Comparison of ENCODE assay signal across 8 mouse cellular contexts in genomic region chr1:33756258-33757032, GRCm38 (mm10). TPM values are rescaled to one million over a fixed set of nuclear protein-coding genes. Genes with fewer than 3 reads are reported as not detected.
A peak's percentile ranks its signal among the peaks of the same experiment; 100 is the strongest.
DNase-seq lines count a peak whose midpoint lies in the region; ATAC-seq and TF ChIP-seq lines count a peak whose summit lies in the region.

No protein-coding gene starts in this region.

- no peaks in the 10 kb centered on the region for H3K36me3 ChIP-seq in lung, postnatal 0 days (ENCODE audit: insufficient read depth, low read length)
- 0 out of 2 replicates have a peak, but pooled peaks cover 8% of the 10 kb centered on the region for H3K36me3 ChIP-seq in hindbrain, embryonic 15.5 days
- peaks cover 8% of the 10 kb centered on the region for H3K36me3 ChIP-seq in midbrain, embryonic 14.5 days (ENCODE audit: control insufficient read depth, insufficient read depth, low read length)

- TF ChIP-seq CTCF in lung, postnatal 0 days (IDR thresholded peaks at IDR 0.05), result no peak
- no peak for TF ChIP-seq CTCF in cortical plate, adult 2 months (IDR thresholded peaks at IDR 0.05; ENCODE audit: extremely low read depth, insufficient read depth, low read length)

- peak; percentile 56 for DNase-seq in lung, postnatal 0 days (ENCODE audit: low spot score)
- DNase-seq in lung, postnatal 4 days, result no peak
- DNase-seq in midbrain, embryonic 14.5 days, result no peak
- DNase-seq in urinary bladder, postnatal 25 days (ENCODE audit: low spot score), result no peak
- DNase-seq in frontal cortex, postnatal 36 days (ENCODE audit: low spot score in 2 of 2), result no peak
- DNase-seq in layer of hippocampus, postnatal 25 days (ENCODE audit: extremely low spot score in 1 of 2, low spot score in 1 of 2), result no peak

- 21% methylated on average over 18 of the region's 18 CpGs for WGBS in lung, postnatal 0 days
- 34% methylated on average over 18 of the region's 18 CpGs for WGBS in hindbrain, embryonic 15.5 days
- WGBS in midbrain, embryonic 14.5 days, result 40% methylated on average over 18 of the region's 18 CpGs

- no peaks in the 10 kb centered on the region for H3K27me3 ChIP-seq in lung, postnatal 0 days (replicated peaks; ENCODE audit: insufficient read depth, low read length)
- no peaks in the 10 kb centered on the region for H3K27me3 ChIP-seq in hindbrain, embryonic 15.5 days
- no peaks in the 10 kb centered on the region for H3K27me3 ChIP-seq in midbrain, embryonic 14.5 days (ENCODE audit: control insufficient read depth, insufficient read depth, low read length)

- H3K9me3 ChIP-seq in lung, postnatal 0 days (ENCODE audit: low read length), result no peaks in the 10 kb centered on the region
- H3K9me3 ChIP-seq in hindbrain, embryonic 15.5 days, result no peaks in the 10 kb centered on the region
- H3K9me3 ChIP-seq in midbrain, embryonic 14.5 days (ENCODE audit: control insufficient read depth, low read length), result no peaks in the 10 kb centered on the region

- peak overlapping the region; percentile 71; the same call in 1 of the 2 replicates for H3K4me3 ChIP-seq in lung, postnatal 0 days (ENCODE audit: low read depth, low read length)
- peak overlapping the region; percentile 56 for H3K4me3 ChIP-seq in cortical plate, adult 2 months (ENCODE audit: insufficient read depth, low read length)
- H3K4me3 ChIP-seq in hindbrain, embryonic 15.5 days, result peak overlapping the region; percentile 83
- peak overlapping the region; percentile 69 for H3K4me3 ChIP-seq in midbrain, embryonic 14.5 days (replicated peaks; ENCODE audit: low read depth, low read length)

- no peak overlapping the region for H3K9ac ChIP-seq in lung, postnatal 0 days (replicated peaks; ENCODE audit: low read depth)
- H3K9ac ChIP-seq in hindbrain, embryonic 15.5 days, result peak overlapping the region; percentile 6; the same call in 1 of the 2 replicates
- H3K9ac ChIP-seq in midbrain, embryonic 14.5 days (replicated peaks; ENCODE audit: low read length), result no peak overlapping the region; the same call in 1 of the 2 replicates

- peaks cover 8% of the 10 kb centered on the region; the same call in 1 of the 2 replicates for H3K4me1 ChIP-seq in lung, postnatal 0 days (ENCODE audit: insufficient read depth, low read depth, low read length)
- peaks cover 2% of the 10 kb centered on the region; the same call in 1 of the 2 replicates for H3K4me1 ChIP-seq in cortical plate, adult 2 months (ENCODE audit: control insufficient read depth, insufficient read depth, low read length)
- H3K4me1 ChIP-seq in hindbrain, embryonic 15.5 days (replicated peaks), result peaks cover 20% of the 10 kb centered on the region
- H3K4me1 ChIP-seq in midbrain, embryonic 14.5 days (ENCODE audit: control insufficient read depth, insufficient read depth, low read length), result 0 out of 2 replicates have a peak, but pooled peaks cover 5% of the 10 kb centered on the region

- no peak for ATAC-seq in lung, postnatal 0 days
- no peak for ATAC-seq in hindbrain, embryonic 15.5 days (ENCODE audit: low FRiP score, low read depth)
- no peak for ATAC-seq in midbrain, embryonic 14.5 days (ENCODE audit: low FRiP score, low TSS enrichment)

- no peak for TF ChIP-seq EP300 in lung, postnatal 0 days (IDR thresholded peaks at IDR 0.05)

- peak overlapping the region; percentile 98 for H3K4me2 ChIP-seq in lung, postnatal 0 days (replicated peaks; ENCODE audit: low read depth, low read length)
- H3K4me2 ChIP-seq in hindbrain, embryonic 15.5 days, result peak overlapping the region; percentile 94
- H3K4me2 ChIP-seq in midbrain, embryonic 14.5 days (ENCODE audit: low read length), result peak overlapping the region; percentile 93

- TF ChIP-seq POLR2A in cortical plate, adult 2 months (IDR thresholded peaks at IDR 0.05; ENCODE audit: extremely low read depth, insufficient read depth, low read length), result no peak

- no peak overlapping the region for H3K27ac ChIP-seq in lung, postnatal 0 days (ENCODE audit: low read length)
- H3K27ac ChIP-seq in cortical plate, adult 2 months (ENCODE audit: insufficient read depth, low read length), result no peak overlapping the region
- H3K27ac ChIP-seq in hindbrain, embryonic 15.5 days (replicated peaks), result no peak overlapping the region
- no peak overlapping the region for H3K27ac ChIP-seq in midbrain, embryonic 14.5 days (replicated peaks; ENCODE audit: low read depth, low read length)

RNA-seq across cellular contexts. Expression of gene Bag2, which starts 1.1 kb away (rescaled TPM):
- polyA plus RNA-seq in lung, postnatal 0 days (2015; fragmentation: Nextera tagmentation; extraction: Ambion mirVana), result 16.3 and 17.4 TPM in 2 replicates
- polyA plus RNA-seq in cortical plate, adult 2 months (2012; rRNA removed), result 17.3 and 17.5 TPM in 2 replicates
- 24.8 and 25.8 TPM in 2 replicates for polyA plus RNA-seq in hindbrain, embryonic 15.5 days (2015; fragmentation: Nextera tagmentation; extraction: Ambion mirVana)
- polyA plus RNA-seq in midbrain, embryonic 14.5 days (2014; fragmentation: Nextera tagmentation; extraction: Ambion mirVana), result 19.8 and 22.2 TPM in 2 replicates
- 1 to 10 TPM; 8.7 to 9.8 TPM for total RNA-seq in layer of hippocampus, postnatal 25 days (2021)

RNA-seq across cellular contexts. Expression of gene Rab23, which starts 36.8 kb away (rescaled TPM):
- 13.1 and 14.2 TPM in 2 replicates for polyA plus RNA-seq in lung, postnatal 0 days (2015; fragmentation: Nextera tagmentation; extraction: Ambion mirVana)
- 17.5 and 20.5 TPM in 2 replicates for polyA plus RNA-seq in cortical plate, adult 2 months (2012; rRNA removed)
- 29.7 and 31.2 TPM in 2 replicates for polyA plus RNA-seq in hindbrain, embryonic 15.5 days (2015; fragmentation: Nextera tagmentation; extraction: Ambion mirVana)
- 24.6 and 29.9 TPM in 2 replicates for polyA plus RNA-seq in midbrain, embryonic 14.5 days (2014; fragmentation: Nextera tagmentation; extraction: Ambion mirVana)
- total RNA-seq in layer of hippocampus, postnatal 25 days (2021), result 10 to 100 TPM; 24.0 to 25.3 TPM

RNA-seq across cellular contexts. Expression of gene Zfp451, which starts 58.0 kb away (rescaled TPM):
- polyA plus RNA-seq in lung, postnatal 0 days (2015; fragmentation: Nextera tagmentation; extraction: Ambion mirVana), result 11.3 and 12.2 TPM in 2 replicates
- polyA plus RNA-seq in cortical plate, adult 2 months (2012; rRNA removed), result 24.5 and 25.2 TPM in 2 replicates
- 37.5 and 37.7 TPM in 2 replicates for polyA plus RNA-seq in hindbrain, embryonic 15.5 days (2015; fragmentation: Nextera tagmentation; extraction: Ambion mirVana)
- polyA plus RNA-seq in midbrain, embryonic 14.5 days (2014; fragmentation: Nextera tagmentation; extraction: Ambion mirVana), result 58.2 and 70.6 TPM in 2 replicates
- total RNA-seq in layer of hippocampus, postnatal 25 days (2021), result 10 to 100 TPM; 45.6 to 52.3 TPM
